Mouse (Mus musculus) limb, embryonic 11.5 days (tissue): ENCODE results near the gene Cops7a. TPM values are rescaled to one million over a fixed set of nuclear protein-coding genes. Genes with fewer than 3 reads are reported as not detected.
A peak's percentile ranks its signal among the peaks of the same experiment; 100 is the strongest.

Experiments
- ATAC-seq: fragments of 200-750 bp; cut with Nextera tagmentation; 2 replicates; pipeline ENCODE4 v1.8.0; 2017; ENCODE audit warnings: low read depth; ENCODE audit not compliant: insufficient number of reproducible peaks, low FRiP score, low TSS enrichment
- DNase-seq: peaks from one replicate; pipeline ENCODE4 v3.0.0-alpha.2; 2015; ENCODE audit warnings: low spot score
- H3K27ac ChIP-seq: fragments of 300-500 bp; sonication (generic); replicated peaks from 2 replicates; pipeline ENCODE4 v1.5.1; 2014; ENCODE audit warnings: low read depth, mild to moderate bottlenecking, low read length
- H3K27me3 ChIP-seq: fragments of 300-500 bp; sonication (generic); 2 replicates; pipeline ENCODE4 v1.6.1; 2014; ENCODE audit warnings: mild to moderate bottlenecking, low read length, mixed read lengths; ENCODE audit not compliant: control insufficient read depth, insufficient read depth
- H3K36me3 ChIP-seq: fragments of 300-500 bp; sonication (generic); 2 replicates; pipeline ENCODE4 v1.6.1; 2014; ENCODE audit warnings: mild to moderate bottlenecking, low read length, moderate library complexity, mixed read lengths; ENCODE audit not compliant: control insufficient read depth, insufficient read depth
- H3K4me1 ChIP-seq: fragments of 300-500 bp; sonication (generic); 2 replicates; pipeline ENCODE4 v1.6.1; 2014; ENCODE audit warnings: low read length, mixed read lengths; ENCODE audit not compliant: control insufficient read depth, insufficient read depth
- H3K4me2 ChIP-seq: fragments of 300-500 bp; sonication (generic); 2 replicates; pipeline ENCODE4 v1.6.1; 2014; ENCODE audit warnings: low read depth, mild to moderate bottlenecking, moderate library complexity; ENCODE audit not compliant: severe bottlenecking
- H3K4me3 ChIP-seq: fragments of 300-500 bp; sonication (generic); 2 replicates; pipeline ENCODE4 v1.5.1; 2014; ENCODE audit warnings: low read depth, low read length
- H3K9ac ChIP-seq: fragments of 300-500 bp; sonication (generic); 2 replicates; pipeline ENCODE4 v1.6.1; 2014; ENCODE audit warnings: mild to moderate bottlenecking, low read length
- H3K9me3 ChIP-seq: fragments of 300-500 bp; sonication (generic); 2 replicates; pipeline ENCODE4 v1.6.1; 2016; ENCODE audit warnings: low read length; ENCODE audit not compliant: control insufficient read depth
- WGBS: fragments of 180-500 bp; shearing (Covaris S2); extraction: QIAGEN DNeasy Blood & Tissue Kit; methylation state at CpG from one replicate; pipeline ENCODE4 v1.1.7; 2014; 5-methylcytosine and 5-hydroxymethylcytosine counted together
- polyA plus RNA-seq: library from polyadenylated mRNA; unstranded; fragments of >200 nt; fragmentation: Nextera tagmentation; extraction: Ambion mirVana; gene quantifications from 2 replicates; pipeline ENCODE4 v1.2.1, GENCODE M21; 2014

Cops7a gene
- polyA plus RNA-seq, 1 experiment from 2014 or later, result 129 TPM

GRCm38 (mm10) chr6:124914511-124914910, 50.8 kb downstream of the Cops7a start:
- no peaks in the 10 kb centered on the region for H3K9me3 ChIP-seq
- H3K4me3 ChIP-seq, result no peak overlapping the region
- H3K27me3 ChIP-seq, result peaks cover 10% of the 10 kb centered on the region; the same call in 1 of the 2 replicates
- DNase-seq, result no peak
- ATAC-seq, result no peak
- peaks cover 11% of the 10 kb centered on the region for H3K36me3 ChIP-seq
- no peak overlapping the region for H3K27ac ChIP-seq
- peaks cover 30% of the 10 kb centered on the region for H3K4me1 ChIP-seq
- no peak overlapping the region for H3K9ac ChIP-seq
- 81% methylated on average over 7 of the region's 7 CpGs for WGBS
- H3K4me2 ChIP-seq, result no peak overlapping the region

GRCm38 (mm10) chr6:124913721-124914285, 51.5 kb downstream of the Cops7a start:
- 77% methylated on average over 10 of the region's 14 CpGs for WGBS
- Histone ChIP-seq H3K4me3 (no peak overlapping the region), H3K4me2 (no peak overlapping the region), H3K9me3 (no peaks in the 10 kb centered on the region), H3K36me3 (peaks cover 11% of the 10 kb centered on the region), H3K27ac (no peak overlapping the region), H3K27me3 (peaks cover 10% of the 10 kb centered on the region), H3K9ac (no peak overlapping the region), H3K4me1 (peaks cover 27% of the 10 kb centered on the region)
- no peak for DNase-seq
- no peak for ATAC-seq

GRCm38 (mm10) chr6:124913214-124913613, 52.1 kb downstream of the Cops7a start:
- ATAC-seq, result no peak
- WGBS, result 76% methylated on average over 6 of the region's 6 CpGs
- Histone ChIP-seq H3K4me3 (no peak overlapping the region), H3K27ac (no peak overlapping the region), H3K27me3 (peaks cover 14% of the 10 kb centered on the region), H3K4me2 (no peak overlapping the region), H3K9ac (no peak overlapping the region), H3K4me1 (peaks cover 24% of the 10 kb centered on the region), H3K9me3 (no peaks in the 10 kb centered on the region), H3K36me3 (peaks cover 11% of the 10 kb centered on the region)
- DNase-seq, result no peak

- Histone ChIP-seq H3K4me2 (no peak within 1 kb of the TSS), H3K27ac (no peak within 1 kb of the TSS)
- no peak for DNase-seq
Observed at GRCm38 (mm10) chr6:124911533-124912218, 53.7 kb downstream of the Cops7a start, which contains the start of gene Lag3. TSS of gene Lag3 (minus strand) at chr6:124911705.

GRCm38 (mm10) chr6:124910032-124910431, 55.3 kb downstream of the Cops7a start:
- H3K4me2 ChIP-seq, result peak overlapping the region; percentile 45
- WGBS, result 2% methylated on average over 32 of the region's 32 CpGs
- no peak overlapping the region for H3K27ac ChIP-seq
- H3K4me1 ChIP-seq, result peaks cover 15% of the 10 kb centered on the region
- peaks cover 11% of the 10 kb centered on the region for H3K36me3 ChIP-seq
- DNase-seq (peak; percentile 60), ATAC-seq (peak; percentile 19)
- H3K27me3 ChIP-seq, result peaks cover 14% of the 10 kb centered on the region
- H3K9ac ChIP-seq, result peak overlapping the region; percentile 62
- peak overlapping the region; percentile 15; the same call in 1 of the 2 replicates for H3K4me3 ChIP-seq
- no peaks in the 10 kb centered on the region for H3K9me3 ChIP-seq

More at GRCm38 (mm10) chr6:124911533-124912218, 53.7 kb downstream of the Cops7a start, which contains the start of gene Lag3:
- 15% methylated on average over 13 of the region's 13 CpGs for WGBS
- Histone ChIP-seq H3K27me3 (peaks cover 14% of the 10 kb centered on the region), H3K4me1 (peaks cover 24% of the 10 kb centered on the region), H3K36me3 (peaks cover 11% of the 10 kb centered on the region), H3K9ac (no peak within 1 kb of the TSS), H3K9me3 (no peaks in the 10 kb centered on the region), H3K4me3 (0 out of 2 replicates have a peak within 1 kb of the TSS, but pooled peaks have one; percentile 1)
- ATAC-seq, result no peak

Other genes starting within 250 kb of the Cops7a start
- gene Ptpn6, start 226.8 kb downstream of the Cops7a start, polyA plus RNA-seq, result 7.8 and 8.7 TPM in 2 replicates
- gene Grcc10, start 224.2 kb downstream of the Cops7a start, polyA plus RNA-seq, result 491 and 549 TPM in 2 replicates
- 0.13 TPM in 1 of 2 replicates, not detected in the other for gene Gm45234, start 209.5 kb downstream of the Cops7a start, polyA plus RNA-seq
- gene Atn1, start 209.0 kb downstream of the Cops7a start, polyA plus RNA-seq, result 13.1 and 14.0 TPM in 2 replicates
- gene Eno2, start 195.9 kb downstream of the Cops7a start, polyA plus RNA-seq, result 1.8 and 3.0 TPM in 2 replicates
- gene Lrrc23, start 185.8 kb downstream of the Cops7a start, polyA plus RNA-seq, result 0.91 and 1.0 TPM in 2 replicates
- 5.3 and 5.5 TPM in 2 replicates for gene Spsb2, start 156.9 kb downstream of the Cops7a start, polyA plus RNA-seq
- 724 and 825 TPM in 2 replicates for gene Tpi1, start 151.2 kb downstream of the Cops7a start, polyA plus RNA-seq
- gene Usp5, start 136.1 kb downstream of the Cops7a start, polyA plus RNA-seq, result 152 and 153 TPM in 2 replicates
- 243 and 249 TPM in 2 replicates for gene Cdca3, start 136.0 kb downstream of the Cops7a start, polyA plus RNA-seq
- gene Gnb3, start 125.3 kb downstream of the Cops7a start, polyA plus RNA-seq, result 0.40 and 0.43 TPM in 2 replicates
- 23.1 and 25.4 TPM in 2 replicates for gene P3h3, start 107.8 kb downstream of the Cops7a start, polyA plus RNA-seq
- 0.92 and 0.98 TPM in 2 replicates for gene Gpr162, start 101.6 kb downstream of the Cops7a start, polyA plus RNA-seq
- gene Cd4, start 77.3 kb downstream of the Cops7a start, polyA plus RNA-seq, result 0.06 TPM in 1 of 2 replicates, not detected in the other
- gene Lag3, start 53.8 kb downstream of the Cops7a start, polyA plus RNA-seq, result 0.88 and 1.4 TPM in 2 replicates
- 221 and 223 TPM in 2 replicates for gene Ptms, start 45.4 kb downstream of the Cops7a start, polyA plus RNA-seq
- 406 and 414 TPM in 2 replicates for gene Mlf2, start 34.2 kb downstream of the Cops7a start, polyA plus RNA-seq
- gene Pianp, start 31.2 kb upstream of the Cops7a start, polyA plus RNA-seq, result 2.2 and 2.4 TPM in 2 replicates
- 11.0 and 12.9 TPM in 2 replicates for gene Zfp384, start 43.6 kb upstream of the Cops7a start, polyA plus RNA-seq
- gene Ing4, start 74.2 kb upstream of the Cops7a start, polyA plus RNA-seq, result 128 and 134 TPM in 2 replicates
- 13.3 and 16.1 TPM in 2 replicates for gene Acrbp, start 84.2 kb upstream of the Cops7a start, polyA plus RNA-seq
- 0.32 TPM in 1 of 2 replicates, not detected in the other for gene Lpar5, start 102.4 kb upstream of the Cops7a start, polyA plus RNA-seq
- gene Chd4, start 130.4 kb upstream of the Cops7a start, polyA plus RNA-seq, result 110 and 117 TPM in 2 replicates
- 71.4 and 76.3 TPM in 2 replicates for gene Nop2, start 166.4 kb upstream of the Cops7a start, polyA plus RNA-seq
- 12.7 and 14.5 TPM in 2 replicates for gene Iffo1, start 179.7 kb upstream of the Cops7a start, polyA plus RNA-seq
- 2,642 and 2,787 TPM in 2 replicates for gene Gapdh, start 200.9 kb upstream of the Cops7a start, polyA plus RNA-seq
- 181 and 182 TPM in 2 replicates for gene Ncapd2, start 226.2 kb upstream of the Cops7a start, polyA plus RNA-seq
- gene Mrpl51, start 226.3 kb upstream of the Cops7a start, polyA plus RNA-seq, result 216 and 218 TPM in 2 replicates